Mouse (Mus musculus) ES-E14 (cell line): Measurements from ENCODE around the gene Rnf43.

Experiments used
- CHD2 ChIP-seq: IDR thresholded peaks from 2 replicates; pipeline ENCODE4 v1.6.1; 2014; ENCODE audit warnings: mild to moderate bottlenecking, low read depth, low read length, inconsistent platforms
- ZC3H11A ChIP-seq: IDR thresholded peaks from 2 replicates; pipeline ENCODE4 v1.6.1; 2012; ENCODE audit warnings: low read depth, mild to moderate bottlenecking, inconsistent platforms, low read length, borderline replicate concordance
- ZNF384 ChIP-seq: IDR thresholded peaks from 2 replicates; pipeline ENCODE4 v1.6.1; 2012; ENCODE audit warnings: low read depth, low read length, inconsistent platforms

DNA sequence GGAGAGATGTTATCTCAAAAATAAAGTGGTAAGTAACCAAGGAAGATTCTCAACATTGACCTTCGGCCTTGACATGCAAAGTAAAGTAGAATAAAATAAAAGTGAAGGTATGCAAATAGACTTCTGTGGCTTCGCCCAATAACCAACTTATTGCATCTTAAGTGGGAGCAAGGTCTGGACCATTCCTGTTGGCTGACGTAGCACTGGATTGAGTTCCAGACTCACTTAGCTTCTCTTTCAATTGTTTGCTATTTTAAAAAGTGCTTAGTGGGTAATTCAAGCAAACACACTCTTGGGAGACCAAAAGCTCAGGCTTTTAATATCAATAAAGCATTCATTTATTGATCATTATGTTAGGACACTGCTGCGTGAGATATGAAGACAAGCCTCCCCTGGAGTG is 35.6 kb downstream of the Rnf43 start:
- TF ChIP-seq ZNF384 (no peak), ZC3H11A (no peak), CHD2 (no peak)
